Mouse (Mus musculus): ENCODE data around the gene Emcn. TPM values are rescaled to one million over a fixed set of nuclear protein-coding genes. Genes with fewer than 3 reads are reported as not detected.

Emcn gene
- 0.48 TPM in 1 of 2 replicates, not detected in the other for total RNA-seq (2014; fragmentation: Nextera tagmentation)
- 0.27 TPM in 1 of 2 replicates, not detected in the other for total RNA-seq (2017)

GRCm38 (mm10) chr3:137340938-137341337, at the start of gene Emcn:
Gene Emcn, plus strand, starts transcription at chr3:137341067.
- ATAC-seq (replicated peaks; ENCODE audit: low FRiP score, low TSS enrichment, poor library complexity, severe bottlenecking), result no peak

GRCm38 (mm10) chr3:137293174-137293591, 47.7 kb upstream of the Emcn start:
- ATAC-seq (replicated peaks; ENCODE audit: low FRiP score, low TSS enrichment, poor library complexity, severe bottlenecking), result 0 out of 2 replicates have a peak, but pooled peaks have one; percentile 57

GRCm38 (mm10) chr3:137298230-137298629, 42.6 kb upstream of the Emcn start:
- no peak for ATAC-seq (replicated peaks; ENCODE audit: low FRiP score, low TSS enrichment, poor library complexity, severe bottlenecking)

GRCm38 (mm10) chr3:137300210-137300609, 40.7 kb upstream of the Emcn start:
- no peak for ATAC-seq (replicated peaks; ENCODE audit: low FRiP score, low TSS enrichment, poor library complexity, severe bottlenecking)

GRCm38 (mm10) chr3:137301195-137301594, 39.7 kb upstream of the Emcn start:
- ATAC-seq (replicated peaks; ENCODE audit: low FRiP score, low TSS enrichment, poor library complexity, severe bottlenecking), result no peak

GRCm38 (mm10) chr3:137302804-137303203, 38.1 kb upstream of the Emcn start:
- no peak for ATAC-seq (replicated peaks; ENCODE audit: low FRiP score, low TSS enrichment, poor library complexity, severe bottlenecking)

- ATAC-seq (replicated peaks; ENCODE audit: low FRiP score, low TSS enrichment, poor library complexity, severe bottlenecking), result no peak
These were observed 30.9 kb upstream of the Emcn start for GRCm38 (mm10) chr3:137309959-137310358.

GRCm38 (mm10) chr3:137312540-137312939, 28.3 kb upstream of the Emcn start:
- ATAC-seq (replicated peaks; ENCODE audit: low FRiP score, low TSS enrichment, poor library complexity, severe bottlenecking), result no peak

GRCm38 (mm10) chr3:137313775-137314362, 27.0 kb upstream of the Emcn start:
- ATAC-seq (replicated peaks; ENCODE audit: low FRiP score, low TSS enrichment, poor library complexity, severe bottlenecking), result no peak

GRCm38 (mm10) chr3:137318371-137318770, 22.5 kb upstream of the Emcn start:
- no peak for ATAC-seq (replicated peaks; ENCODE audit: low FRiP score, low TSS enrichment, poor library complexity, severe bottlenecking)

- no peak for ATAC-seq (replicated peaks; ENCODE audit: low FRiP score, low TSS enrichment, poor library complexity, severe bottlenecking)
These were observed 20.9 kb upstream of the Emcn start for GRCm38 (mm10) chr3:137319950-137320349.

- ATAC-seq (replicated peaks; ENCODE audit: low FRiP score, low TSS enrichment, poor library complexity, severe bottlenecking), result no peak
These were observed 18.6 kb upstream of the Emcn start for GRCm38 (mm10) chr3:137322304-137322703.

GRCm38 (mm10) chr3:137329898-137330297, 11.0 kb upstream of the Emcn start:
- no peak for ATAC-seq (replicated peaks; ENCODE audit: low FRiP score, low TSS enrichment, poor library complexity, severe bottlenecking)

- no peak for ATAC-seq (replicated peaks; ENCODE audit: low FRiP score, low TSS enrichment, poor library complexity, severe bottlenecking)
These were observed 9.9 kb upstream of the Emcn start for GRCm38 (mm10) chr3:137330950-137331349.

GRCm38 (mm10) chr3:137332531-137332930, 8.3 kb upstream of the Emcn start:
- no peak for ATAC-seq (replicated peaks; ENCODE audit: low FRiP score, low TSS enrichment, poor library complexity, severe bottlenecking)

- ATAC-seq (replicated peaks; ENCODE audit: low FRiP score, low TSS enrichment, poor library complexity, severe bottlenecking), result no peak
These were observed 4.9 kb upstream of the Emcn start for GRCm38 (mm10) chr3:137335957-137336356.

- ATAC-seq (replicated peaks; ENCODE audit: low FRiP score, low TSS enrichment, poor library complexity, severe bottlenecking), result no peak
These were observed 2.6 kb downstream of the Emcn start for GRCm38 (mm10) chr3:137343446-137343845.

- no peak for ATAC-seq (replicated peaks; ENCODE audit: low FRiP score, low TSS enrichment, poor library complexity, severe bottlenecking)
These were observed 11.0 kb downstream of the Emcn start for GRCm38 (mm10) chr3:137351882-137352281.

- ATAC-seq (replicated peaks; ENCODE audit: low FRiP score, low TSS enrichment, poor library complexity, severe bottlenecking), result no peak
These were observed 15.8 kb downstream of the Emcn start for GRCm38 (mm10) chr3:137356697-137357096.

- ATAC-seq (replicated peaks; ENCODE audit: low FRiP score, low TSS enrichment, poor library complexity, severe bottlenecking), result no peak
These were observed 26.4 kb downstream of the Emcn start for GRCm38 (mm10) chr3:137367123-137367825.

- ATAC-seq (replicated peaks; ENCODE audit: low FRiP score, low TSS enrichment, poor library complexity, severe bottlenecking), result no peak
These were observed 27.0 kb downstream of the Emcn start for GRCm38 (mm10) chr3:137367826-137368325.

Measured in megakaryocyte-erythroid progenitor cell, adult 5-6 weeks (primary cell).